Mouse (Mus musculus) left cerebral cortex, adult 9 months (tissue): ENCODE results near the gene Iqub.

Experiments used
- DNase-seq, 2 experiments: peaks; one replicate each; pipeline ENCODE4 v3.0.0; 2022; ENCODE audit warnings: low spot score in 2 of 2

The Iqub gene

DNA sequence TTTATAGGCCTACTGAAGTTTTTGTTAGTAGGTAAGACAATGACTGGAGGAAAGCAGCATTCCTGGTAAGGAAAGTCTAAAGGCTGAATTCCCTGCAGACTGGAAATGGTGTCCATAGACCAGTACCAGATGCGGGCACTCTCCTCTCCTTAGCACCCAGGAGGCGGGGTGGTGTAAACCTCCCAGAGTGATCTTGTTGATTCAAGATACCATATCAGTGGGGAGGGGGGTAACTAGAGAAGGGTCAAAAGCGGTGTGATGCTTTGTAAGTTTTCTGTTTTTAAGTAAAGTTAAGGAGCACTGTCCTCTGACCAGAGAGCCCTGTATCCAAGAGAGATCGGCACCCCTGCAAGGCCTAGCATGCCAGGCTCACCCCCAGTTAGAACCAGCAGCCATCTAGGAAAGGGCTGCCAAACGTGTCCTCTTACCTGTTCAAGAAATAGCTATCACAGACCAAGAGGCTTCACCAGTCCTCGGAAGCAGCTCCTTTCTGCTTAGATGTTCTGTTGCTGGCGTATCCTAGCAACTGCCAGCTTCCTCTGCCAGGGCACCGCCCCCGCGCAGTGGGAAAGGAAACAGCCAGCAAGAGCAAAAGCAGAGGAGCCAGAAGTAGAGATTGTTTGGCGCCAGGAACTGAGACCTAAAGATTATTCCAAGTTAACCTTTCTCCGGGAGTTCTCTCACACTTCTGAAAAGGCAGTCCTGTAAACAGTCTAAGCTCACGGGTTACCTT is at the start of gene Iqub:
Iqub (minus strand) TSS at position 516 of the 733 bp plus-strand sequence.
- DNase-seq, result peak; percentile 76 to 89

DNA sequence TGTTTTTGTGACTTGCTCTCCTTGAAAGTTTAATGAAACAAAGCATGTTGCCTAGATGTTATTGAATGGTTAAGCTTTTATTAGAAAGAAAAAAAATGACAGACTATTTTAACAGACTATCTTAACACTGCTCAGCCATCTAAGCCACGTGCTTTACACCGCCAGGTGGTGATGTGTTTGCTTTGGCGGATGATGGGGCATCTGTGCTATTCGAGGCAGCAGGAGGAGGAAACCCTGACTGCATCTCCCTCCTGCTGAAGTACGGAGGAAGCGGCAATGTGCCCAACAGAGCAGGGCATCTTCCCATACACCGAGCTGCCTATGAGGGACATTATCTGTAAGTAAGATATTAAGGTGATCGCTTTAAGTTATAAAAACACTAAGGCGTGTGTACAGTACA is 49.2 kb upstream of the Iqub start:
- peak in 1 of 2 experiments; percentile 20 for DNase-seq

DNA sequence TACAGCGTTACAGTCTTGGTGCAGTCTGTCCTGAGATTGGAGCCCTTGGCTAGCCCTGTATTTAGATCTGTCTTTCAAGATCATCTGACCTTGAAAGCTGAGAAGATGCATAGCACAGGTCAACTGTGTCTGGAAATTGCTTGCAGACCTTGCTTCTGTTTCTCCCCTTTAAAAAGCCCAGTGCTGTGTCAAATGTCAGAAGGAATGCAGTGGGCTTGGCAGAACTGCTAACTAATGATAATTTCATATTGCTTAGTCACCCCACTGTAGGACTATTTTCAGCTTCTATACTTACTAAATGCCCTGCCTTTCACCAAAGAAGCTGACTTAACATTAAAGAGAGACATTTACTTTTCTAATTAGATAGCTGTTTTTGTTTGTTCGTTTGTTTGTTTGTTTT is 40.6 kb upstream of the Iqub start:
- no peak for DNase-seq

DNA sequence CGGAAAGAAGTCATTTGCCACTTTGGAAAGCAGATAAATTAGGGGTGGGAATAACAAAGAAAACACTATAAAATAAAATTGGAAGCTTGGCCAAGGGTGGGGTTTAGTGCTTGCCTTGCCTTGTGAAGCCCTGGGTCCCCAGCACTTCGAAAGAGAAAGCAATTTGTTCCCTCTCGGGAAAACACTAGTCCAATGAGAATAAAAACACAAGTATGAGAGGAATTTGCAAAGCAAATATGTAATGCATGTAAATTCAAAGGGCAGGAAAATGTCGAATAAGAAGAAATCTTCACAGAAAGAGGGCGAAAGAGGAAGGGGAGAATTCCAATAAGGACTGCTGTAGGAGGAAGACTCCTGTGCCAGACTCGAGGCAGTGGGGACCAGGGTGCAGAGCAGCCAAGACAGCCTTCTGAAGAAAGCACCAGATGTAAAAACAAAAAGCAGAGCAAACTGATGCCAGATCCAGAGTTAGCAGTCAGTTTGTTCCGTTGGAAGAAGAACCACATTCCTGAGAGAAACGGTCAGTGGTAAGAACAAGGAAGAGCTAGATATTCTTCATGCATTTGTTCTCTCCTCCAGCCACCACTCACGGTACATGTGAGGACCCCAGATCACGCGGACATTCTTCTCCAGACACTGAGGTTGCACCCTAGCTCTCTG is 39.7 kb upstream of the Iqub start:
- DNase-seq, result no peak

DNA sequence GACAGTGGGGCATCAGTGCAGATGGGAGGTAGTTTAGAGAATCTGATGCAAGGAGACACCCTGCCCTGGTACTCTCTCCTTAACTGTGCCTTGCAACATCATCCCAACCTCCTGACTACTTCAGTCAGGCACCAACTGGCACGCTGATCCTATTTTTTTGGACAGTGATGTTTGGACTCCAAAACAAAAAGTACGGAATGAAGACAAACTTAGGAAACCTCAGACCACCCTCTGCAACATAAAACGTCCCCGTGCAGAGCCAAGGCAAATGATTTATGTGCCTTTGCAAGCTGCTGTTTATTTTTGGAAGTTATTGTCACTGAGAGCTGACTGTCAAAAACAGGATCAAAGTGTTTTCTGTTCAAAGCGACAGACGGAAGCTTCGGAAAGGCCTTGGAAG is 37.2 kb upstream of the Iqub start:
- no peak for DNase-seq

DNA sequence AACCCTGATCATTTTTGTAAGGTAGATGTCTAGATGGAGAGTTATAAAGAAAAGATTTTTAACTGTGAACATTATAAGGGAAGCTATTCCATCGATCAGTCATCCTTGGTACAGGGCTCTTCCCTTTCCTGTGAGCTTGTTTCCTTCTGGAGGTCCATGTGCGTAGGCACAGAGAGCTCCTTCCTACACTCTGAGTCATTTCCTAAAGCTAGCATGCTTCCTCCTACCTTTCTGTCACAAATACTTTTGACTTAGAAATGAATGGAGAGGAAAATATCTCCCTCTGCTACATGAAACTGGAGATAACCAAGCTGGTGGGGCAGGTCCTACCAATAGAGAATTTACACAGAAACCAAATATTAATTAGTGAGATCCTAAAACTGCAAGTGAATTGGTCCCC is 34.9 kb upstream of the Iqub start:
- no peak for DNase-seq

DNA sequence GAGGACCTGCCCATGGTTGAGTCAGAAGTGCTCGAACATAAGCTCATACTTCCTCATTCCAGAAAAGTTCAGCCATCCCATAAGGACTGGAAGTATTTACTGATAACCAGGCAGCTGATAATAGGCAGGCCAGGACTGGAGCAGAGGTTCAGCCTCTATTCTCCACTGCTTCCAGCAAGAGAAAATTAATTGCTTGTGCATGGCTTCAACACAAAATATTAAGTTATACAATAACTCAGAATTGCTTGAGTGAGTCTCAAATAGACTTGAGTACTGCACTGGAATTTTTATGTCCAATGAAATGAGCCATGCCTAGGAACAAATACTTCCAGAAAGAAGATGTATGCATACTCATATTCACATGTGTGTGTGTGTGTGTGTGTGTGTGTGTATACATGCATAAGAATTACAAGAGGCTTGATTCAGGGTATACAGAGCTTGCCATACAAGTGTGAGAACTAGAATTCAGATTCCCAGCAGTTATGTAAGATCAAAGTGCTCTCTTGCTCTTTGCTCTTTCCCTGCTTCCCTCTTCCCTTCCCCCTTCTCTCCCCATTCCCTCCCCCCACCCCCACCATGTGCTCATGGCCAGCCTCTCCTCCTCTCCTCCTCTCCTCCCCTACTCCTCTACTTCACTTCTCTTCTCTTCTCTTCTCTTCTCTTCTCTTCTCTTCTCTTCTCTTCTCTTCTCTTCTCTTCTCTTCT is 32.0 kb upstream of the Iqub start:
- DNase-seq, result no peak

DNA sequence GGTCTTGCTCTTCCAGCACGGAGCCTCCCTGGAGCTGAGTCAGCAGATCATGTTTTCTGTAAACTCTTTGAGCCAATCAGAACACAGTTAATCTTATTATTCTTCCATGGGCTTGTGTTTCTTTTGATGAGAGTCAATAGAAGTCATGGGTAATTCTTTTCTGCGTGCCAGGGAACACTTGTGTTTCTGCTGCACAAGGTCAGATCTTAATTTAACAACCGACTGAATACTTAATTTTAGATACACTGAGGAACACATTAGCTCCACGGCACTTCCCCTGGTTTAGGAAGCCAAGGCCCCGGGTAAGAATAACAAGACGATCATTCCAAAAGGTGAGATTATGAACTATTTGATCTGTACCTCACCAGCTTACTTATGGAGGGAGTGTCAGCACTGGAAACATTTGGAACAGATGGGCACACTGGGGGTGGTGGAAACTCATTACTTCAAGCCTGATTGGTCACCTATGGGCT is 28.3 kb upstream of the Iqub start:
- DNase-seq, result no peak

DNA sequence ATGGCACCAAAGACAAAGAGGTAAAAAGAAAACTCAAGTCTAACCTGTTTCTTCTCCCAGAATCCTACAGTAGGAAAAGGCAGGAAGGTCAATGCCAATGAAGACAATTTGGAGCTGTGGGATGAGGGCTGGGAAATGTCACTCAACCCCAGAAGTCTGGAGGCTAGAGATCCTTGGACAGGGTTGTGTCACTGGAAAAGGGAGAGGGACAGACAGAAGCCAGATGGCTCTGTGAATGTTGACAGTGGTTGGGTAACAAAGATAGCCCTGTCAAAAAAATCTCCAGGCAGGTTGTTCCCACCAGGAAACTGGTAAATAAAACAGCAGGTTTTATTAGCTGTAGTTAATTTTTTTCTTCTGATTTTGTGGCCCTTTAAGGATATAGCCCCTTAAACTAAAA is 27.5 kb upstream of the Iqub start:
- DNase-seq, result no peak

DNA sequence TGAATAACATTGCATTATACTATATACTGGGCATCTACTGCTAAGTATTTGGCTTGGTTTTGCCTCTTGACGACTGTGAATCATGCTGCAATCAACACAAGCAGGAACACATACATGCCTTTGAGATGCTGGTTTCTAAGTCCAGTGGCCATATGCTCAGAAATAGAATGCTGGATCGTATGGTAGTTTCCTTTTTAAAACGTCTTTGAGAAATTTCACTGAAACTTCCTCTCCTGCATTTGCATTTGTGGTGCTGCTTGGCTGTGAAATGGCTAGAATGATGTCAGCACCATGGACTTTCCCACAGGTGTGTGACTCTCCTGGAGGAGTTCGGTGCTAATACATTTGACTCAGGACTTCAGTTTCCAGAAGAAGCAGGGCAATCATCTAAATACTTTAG is 25.2 kb upstream of the Iqub start:
- no peak for DNase-seq

DNA sequence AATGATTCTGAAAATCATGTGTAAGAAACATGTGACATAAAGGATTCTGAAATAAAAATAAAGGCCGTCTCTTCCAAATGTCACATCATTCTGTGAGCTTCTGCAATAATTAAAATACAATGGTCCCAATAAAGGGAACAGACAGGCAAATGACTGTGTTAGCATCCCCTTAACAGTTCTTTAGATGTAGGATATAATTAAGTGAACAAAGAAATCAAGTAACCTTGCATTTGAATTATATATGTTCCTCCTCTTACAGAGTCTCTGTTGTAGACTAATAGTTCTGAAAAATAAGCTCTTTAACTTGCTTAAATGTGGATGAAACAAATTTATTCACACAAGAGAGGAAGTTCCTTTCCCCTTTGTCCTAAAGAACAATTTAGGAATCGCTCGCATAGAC is 23.6 kb upstream of the Iqub start:
- DNase-seq, result no peak

DNA sequence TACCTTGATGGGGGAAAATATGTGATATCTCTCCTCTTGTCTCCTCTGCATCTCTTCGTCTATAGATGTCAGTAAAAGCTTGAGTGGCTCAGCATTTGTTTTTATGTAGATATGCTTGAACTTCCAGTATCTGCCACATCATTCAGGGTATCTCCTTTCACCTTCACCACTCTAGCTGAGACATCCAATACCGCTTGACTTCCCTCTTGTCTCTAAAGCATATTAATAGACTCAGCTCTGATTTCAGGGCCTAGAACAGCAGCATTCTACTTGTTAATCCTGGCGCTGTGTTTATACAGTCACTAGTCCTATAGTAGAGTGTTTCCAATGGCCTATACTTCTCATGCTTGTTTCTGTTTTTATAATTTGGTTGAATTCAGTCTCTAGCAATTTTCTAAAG is 17.9 kb upstream of the Iqub start:
- no peak for DNase-seq

DNA sequence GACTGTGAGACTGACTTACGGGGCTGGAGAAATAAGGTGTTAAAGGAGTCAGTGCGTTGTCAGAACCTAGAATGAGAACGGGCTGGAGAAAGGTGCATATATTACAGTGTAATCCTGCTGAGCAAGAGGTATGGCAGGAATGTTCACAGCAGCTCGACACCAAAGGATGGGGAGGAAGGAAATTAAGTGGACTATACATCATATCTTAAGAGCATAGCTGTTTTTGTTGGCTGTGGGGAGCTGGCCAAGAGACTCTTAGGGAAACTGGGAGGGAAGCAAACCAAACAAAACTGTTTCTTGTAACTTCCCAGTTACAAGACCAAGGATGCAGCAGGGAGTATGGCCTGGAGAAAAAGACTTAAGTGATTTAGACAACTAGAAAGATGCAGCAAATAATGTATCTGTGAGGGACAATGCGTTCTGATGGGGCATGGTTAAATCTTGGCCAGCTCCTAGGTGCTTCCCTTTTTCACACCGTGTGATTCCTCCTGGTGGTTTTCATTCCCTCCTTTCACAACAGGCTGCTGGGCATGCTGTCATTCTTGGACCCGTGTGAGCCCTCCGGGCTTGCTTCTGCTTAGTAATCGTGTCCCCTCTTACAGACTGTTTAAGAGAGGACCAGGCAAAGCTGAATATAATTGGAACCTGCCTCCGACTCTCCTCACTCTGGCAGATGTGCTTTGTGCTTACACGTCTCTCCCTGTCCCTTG is 16.0 kb upstream of the Iqub start:
- DNase-seq, result no peak

DNA sequence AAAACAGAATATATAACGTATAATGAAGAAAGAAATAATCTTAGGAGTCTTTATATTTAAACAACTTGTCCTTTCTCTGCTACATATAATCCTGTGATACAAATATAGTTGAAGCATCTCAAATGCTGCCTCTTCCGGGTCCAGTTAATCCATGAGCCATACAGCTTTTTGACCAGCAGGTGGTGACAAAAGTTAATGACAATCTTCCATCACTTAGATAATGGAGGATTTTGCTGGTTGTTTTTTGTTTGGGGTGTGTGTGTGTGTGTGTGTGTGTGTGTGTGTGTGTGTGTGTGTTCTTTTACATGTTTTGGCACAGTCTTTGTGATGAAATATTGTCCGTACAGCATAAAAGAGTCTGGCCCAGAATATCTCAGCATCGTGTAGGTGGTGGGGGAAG is 15.3 kb upstream of the Iqub start:
- DNase-seq, result peak in 1 of 2 experiments; percentile 66

DNA sequence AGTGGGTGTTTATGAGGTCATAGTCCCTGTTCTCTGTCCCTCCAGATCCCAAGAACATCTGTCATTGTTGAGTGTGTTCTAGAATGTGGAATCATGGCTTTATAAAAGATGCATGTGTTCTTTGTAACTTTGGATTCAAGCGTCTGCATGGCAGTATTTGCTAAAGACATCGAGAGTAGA is 13.1 kb upstream of the Iqub start, which contains the start of gene Asb15:
Asb15 (plus strand) TSS at position 81 of the 180 bp plus-strand sequence.
- no peak for DNase-seq

DNA sequence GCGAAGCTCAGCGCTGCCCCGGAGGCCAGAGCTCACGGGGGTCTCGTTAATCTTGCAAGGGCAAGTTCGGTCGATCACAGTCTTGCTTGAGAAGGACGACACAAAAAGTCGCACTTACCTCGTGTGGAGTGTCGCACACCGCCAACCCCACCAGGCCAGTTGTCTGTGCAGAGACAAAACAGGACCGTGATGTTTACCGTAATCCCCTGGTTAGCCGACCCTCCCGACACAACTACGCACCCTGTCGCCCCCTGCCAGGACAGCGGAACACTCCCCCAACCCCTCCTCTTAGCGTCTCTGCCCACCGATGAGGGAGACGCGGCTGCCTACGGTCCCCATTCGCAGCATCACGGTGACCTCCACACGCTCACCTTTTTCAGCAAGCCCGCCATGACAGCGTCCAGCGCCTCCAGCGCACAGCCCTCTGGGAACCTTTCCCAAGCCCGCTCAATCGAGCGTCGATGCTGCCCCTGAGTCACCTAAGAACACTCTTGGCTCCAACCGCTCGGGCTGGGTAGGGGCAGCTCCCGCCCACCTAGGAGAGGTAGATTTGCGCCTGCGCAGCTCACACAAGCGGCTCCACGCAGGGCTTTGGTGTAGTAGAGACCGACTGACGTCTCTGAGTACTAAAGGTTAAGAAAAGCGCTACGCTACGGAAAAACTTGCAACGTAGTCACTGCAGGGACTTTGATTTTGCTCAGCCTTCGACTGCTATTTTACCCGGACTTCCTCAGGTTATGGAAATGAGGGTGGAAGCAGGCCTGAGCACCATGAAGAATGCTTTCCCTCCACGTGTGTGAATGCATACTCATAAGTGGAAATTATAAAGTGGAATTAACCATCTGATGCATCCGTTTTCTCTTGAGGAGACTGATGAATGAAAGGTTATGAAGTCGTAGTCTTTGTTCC is 12.5 kb upstream of the Iqub start, which contains the start of gene Ndufa5:
Ndufa5 (minus strand) TSS at position 859 of the 909 bp plus-strand sequence.
- DNase-seq, result peak; percentile 80 to 92

DNA sequence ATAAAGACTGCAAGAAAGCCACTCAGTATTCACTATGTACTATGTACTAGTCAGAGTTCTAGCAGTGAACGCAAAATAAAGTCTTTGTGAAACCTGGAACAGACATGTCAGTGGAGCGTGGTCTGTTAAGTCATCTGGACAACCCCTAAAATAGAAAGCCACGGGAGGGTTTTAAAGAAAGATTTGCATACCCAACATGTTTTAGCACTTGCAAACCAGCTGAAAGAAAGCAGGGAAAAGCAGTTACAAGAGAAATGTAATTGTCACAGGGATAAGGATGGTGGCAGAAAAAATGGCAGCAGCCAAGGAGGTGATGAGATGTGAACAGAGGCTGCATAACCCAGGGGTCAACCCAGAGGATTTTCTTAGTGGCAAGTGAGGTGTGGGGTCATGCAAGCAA is 10.8 kb upstream of the Iqub start:
- DNase-seq, result no peak

DNA sequence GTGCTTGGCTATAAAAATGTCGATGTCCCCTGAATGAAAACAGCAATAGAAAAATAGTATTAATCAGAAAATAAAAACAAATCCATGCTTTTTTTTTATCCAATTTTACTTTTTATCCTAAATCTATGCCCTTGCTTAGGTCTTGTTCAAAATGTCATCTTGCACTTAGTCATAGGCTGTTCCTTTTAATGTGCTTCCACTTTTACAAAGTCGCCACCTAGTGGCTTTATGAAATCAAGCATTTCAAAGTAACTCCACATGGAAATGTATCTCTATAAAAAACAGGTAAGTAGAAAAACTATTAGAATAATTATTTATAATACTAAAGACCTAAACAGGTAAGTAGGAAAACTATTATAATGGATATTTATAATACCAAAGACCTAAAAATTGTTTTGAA is 1.3 kb upstream of the Iqub start:
- DNase-seq, result no peak

DNA sequence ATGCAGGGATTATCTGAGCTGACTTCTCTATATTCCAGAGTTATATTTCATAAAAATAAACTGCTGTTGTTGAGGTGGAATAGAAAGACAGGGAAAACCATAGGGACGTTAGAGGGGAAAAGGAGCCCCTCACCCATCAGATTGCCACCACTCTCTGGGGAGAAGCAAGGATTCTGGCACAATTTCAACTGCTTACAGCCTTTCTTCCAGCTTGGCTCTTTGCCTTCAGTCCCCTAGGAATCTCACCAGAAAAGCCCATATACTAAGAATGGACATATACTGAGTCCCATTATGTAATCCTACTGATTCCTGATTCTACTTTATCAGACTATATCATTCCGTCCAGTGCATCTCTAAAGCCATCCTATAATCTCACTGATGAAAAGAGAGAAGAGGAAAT is 10.7 kb downstream of the Iqub start:
- DNase-seq, result no peak

DNA sequence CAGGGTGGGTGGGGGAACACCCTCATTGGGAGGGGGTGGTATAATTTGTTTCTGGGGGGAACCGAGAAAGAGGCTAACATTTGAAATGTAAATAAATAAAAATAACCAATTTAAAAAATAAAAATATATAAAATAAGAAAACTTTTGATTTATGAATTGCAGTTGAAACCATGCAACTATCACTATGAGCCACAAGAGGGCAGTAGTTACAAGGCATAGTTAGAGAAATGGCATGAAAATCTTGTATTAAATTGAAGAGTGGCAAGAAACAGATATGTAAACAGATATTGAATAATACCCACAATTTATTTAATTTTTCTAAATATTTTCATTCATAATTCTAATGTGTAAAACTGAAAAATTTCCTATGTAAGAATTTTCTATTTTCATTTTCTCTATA is 24.5 kb downstream of the Iqub start:
- DNase-seq, result no peak

DNA sequence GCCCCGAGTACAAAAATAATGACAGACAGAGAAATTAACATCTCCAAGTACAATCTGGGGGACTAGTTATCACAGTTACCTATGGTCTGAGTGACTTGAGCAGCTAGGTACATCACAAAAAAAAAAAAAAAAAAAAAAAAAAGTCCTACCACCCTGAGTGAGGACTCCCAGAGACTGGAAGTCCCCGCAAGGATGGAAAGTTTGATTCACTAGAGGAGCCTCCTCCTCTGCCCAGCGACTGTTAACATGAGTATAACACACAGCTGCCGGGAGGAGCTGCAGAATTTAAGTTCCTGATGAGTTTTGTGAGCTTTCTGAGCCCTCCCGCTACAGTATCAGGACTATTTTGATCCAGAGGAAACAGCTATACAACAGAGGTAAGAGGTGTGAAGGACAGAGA is 28.3 kb downstream of the Iqub start:
- no peak for DNase-seq
